Mouse (Mus musculus): ENCODE data around the gene Slc41a2. TPM values are rescaled to one million over a fixed set of nuclear protein-coding genes. Genes with fewer than 3 reads are reported as not detected.

Slc41a2 gene
- polyA plus RNA-seq, 1 experiment from 2014 or later = not detected

- Histone ChIP-seq H3K9ac (ENCODE audit: low read depth, low read length) (no peak overlapping the region), H3K4me1 (ENCODE audit: control insufficient read depth, low read depth, low read length) (no peaks in the 10 kb centered on the region), H3K27me3 (ENCODE audit: control insufficient read depth, insufficient read depth, low read depth, low read length) (no peaks in the 10 kb centered on the region), H3K4me3 (ENCODE audit: low read depth, low read length) (no peak overlapping the region), H3K9me3 (replicated peaks; ENCODE audit: control insufficient read depth, low read length) (no peaks in the 10 kb centered on the region), H3K27ac (ENCODE audit: low read length) (no peak overlapping the region), H3K36me3 (ENCODE audit: control insufficient read depth, insufficient read depth) (no peaks in the 10 kb centered on the region), H3K4me2 (ENCODE audit: low read depth, low read length) (no peak overlapping the region)
- no peak for ATAC-seq (ENCODE audit: low read depth)
- WGBS (ENCODE audit: insufficient replicate concordance) = 68% methylated on average over 4 of the region's 4 CpGs
Observed at GRCm38 (mm10) chr10:83284916-83285315, 52.8 kb downstream of the Slc41a2 start.

- Histone ChIP-seq H3K4me1 (ENCODE audit: control insufficient read depth, low read depth, low read length) (no peaks in the 10 kb centered on the region), H3K27ac (ENCODE audit: low read length) (no peak overlapping the region), H3K27me3 (ENCODE audit: control insufficient read depth, insufficient read depth, low read depth, low read length) (no peaks in the 10 kb centered on the region), H3K9me3 (replicated peaks; ENCODE audit: control insufficient read depth, low read length) (no peaks in the 10 kb centered on the region), H3K4me3 (ENCODE audit: low read depth, low read length) (no peak overlapping the region), H3K9ac (ENCODE audit: low read depth, low read length) (no peak overlapping the region), H3K36me3 (ENCODE audit: control insufficient read depth, insufficient read depth) (no peaks in the 10 kb centered on the region), H3K4me2 (ENCODE audit: low read depth, low read length) (no peak overlapping the region)
- 71% methylated on average over 13 of the region's 13 CpGs for WGBS (ENCODE audit: insufficient replicate concordance)
- no peak for ATAC-seq (ENCODE audit: low read depth)
Observed at GRCm38 (mm10) chr10:83266731-83267130, 71.0 kb downstream of the Slc41a2 start.

- no peaks in the 10 kb centered on the region for H3K4me1 ChIP-seq (ENCODE audit: control insufficient read depth, low read depth, low read length)
- no peak for ATAC-seq (ENCODE audit: low read depth)
- no peak overlapping the region for H3K27ac ChIP-seq (ENCODE audit: low read length)
- no peak overlapping the region for H3K4me2 ChIP-seq (ENCODE audit: low read depth, low read length)
- H3K9me3 ChIP-seq (replicated peaks; ENCODE audit: control insufficient read depth, low read length) = no peaks in the 10 kb centered on the region
- H3K9ac ChIP-seq (ENCODE audit: low read depth, low read length) = no peak overlapping the region
- no peaks in the 10 kb centered on the region for H3K36me3 ChIP-seq (ENCODE audit: control insufficient read depth, insufficient read depth)
- 70% methylated on average over 5 of the region's 5 CpGs for WGBS (ENCODE audit: insufficient replicate concordance)
- no peaks in the 10 kb centered on the region for H3K27me3 ChIP-seq (ENCODE audit: control insufficient read depth, insufficient read depth, low read depth, low read length)
- H3K4me3 ChIP-seq (ENCODE audit: low read depth, low read length) = no peak overlapping the region
Observed at GRCm38 (mm10) chr10:83266241-83266640, 71.4 kb downstream of the Slc41a2 start.

GRCm38 (mm10) chr10:83264680-83265079 is 73.0 kb downstream of the Slc41a2 start:
- no peaks in the 10 kb centered on the region for H3K4me1 ChIP-seq (ENCODE audit: control insufficient read depth, low read depth, low read length)
- no peak overlapping the region for H3K9ac ChIP-seq (ENCODE audit: low read depth, low read length)
- no peak overlapping the region for H3K27ac ChIP-seq (ENCODE audit: low read length)
- H3K9me3 ChIP-seq (replicated peaks; ENCODE audit: control insufficient read depth, low read length) = no peaks in the 10 kb centered on the region
- H3K27me3 ChIP-seq (ENCODE audit: control insufficient read depth, insufficient read depth, low read depth, low read length) = no peaks in the 10 kb centered on the region
- no peak for ATAC-seq (ENCODE audit: low read depth)
- H3K4me2 ChIP-seq (ENCODE audit: low read depth, low read length) = no peak overlapping the region
- 39% methylated on average over 8 of the region's 8 CpGs for WGBS (ENCODE audit: insufficient replicate concordance)
- H3K4me3 ChIP-seq (ENCODE audit: low read depth, low read length) = no peak overlapping the region
- H3K36me3 ChIP-seq (ENCODE audit: control insufficient read depth, insufficient read depth) = no peaks in the 10 kb centered on the region

- H3K4me2 ChIP-seq (ENCODE audit: low read depth, low read length) = no peak overlapping the region
- no peaks in the 10 kb centered on the region for H3K9me3 ChIP-seq (replicated peaks; ENCODE audit: control insufficient read depth, low read length)
- no peak for ATAC-seq (ENCODE audit: low read depth)
- WGBS (ENCODE audit: insufficient replicate concordance) = 44% methylated on average over 2 of the region's 2 CpGs
- no peak overlapping the region for H3K9ac ChIP-seq (ENCODE audit: low read depth, low read length)
- H3K4me1 ChIP-seq (ENCODE audit: control insufficient read depth, low read depth, low read length) = no peaks in the 10 kb centered on the region
- no peaks in the 10 kb centered on the region for H3K27me3 ChIP-seq (ENCODE audit: control insufficient read depth, insufficient read depth, low read depth, low read length)
- no peak overlapping the region for H3K27ac ChIP-seq (ENCODE audit: low read length)
- H3K36me3 ChIP-seq (ENCODE audit: control insufficient read depth, insufficient read depth) = no peaks in the 10 kb centered on the region
- H3K4me3 ChIP-seq (ENCODE audit: low read depth, low read length) = no peak overlapping the region
Observed at GRCm38 (mm10) chr10:83264056-83264455, 73.6 kb downstream of the Slc41a2 start.

- Histone ChIP-seq H3K36me3 (ENCODE audit: control insufficient read depth, insufficient read depth) (no peaks in the 10 kb centered on the region), H3K4me2 (ENCODE audit: low read depth, low read length) (no peak overlapping the region), H3K4me3 (ENCODE audit: low read depth, low read length) (no peak overlapping the region), H3K27ac (ENCODE audit: low read length) (no peak overlapping the region), H3K9me3 (replicated peaks; ENCODE audit: control insufficient read depth, low read length) (no peaks in the 10 kb centered on the region), H3K9ac (ENCODE audit: low read depth, low read length) (no peak overlapping the region), H3K27me3 (ENCODE audit: control insufficient read depth, insufficient read depth, low read depth, low read length) (no peaks in the 10 kb centered on the region), H3K4me1 (ENCODE audit: control insufficient read depth, low read depth, low read length) (no peaks in the 10 kb centered on the region)
- ATAC-seq (ENCODE audit: low read depth) = no peak
- 49% methylated on average over 4 of the region's 4 CpGs for WGBS (ENCODE audit: insufficient replicate concordance)
Observed at GRCm38 (mm10) chr10:83261264-83261663, 76.4 kb downstream of the Slc41a2 start.

- Histone ChIP-seq H3K27me3 (ENCODE audit: control insufficient read depth, insufficient read depth, low read depth, low read length) (no peaks in the 10 kb centered on the region), H3K9ac (ENCODE audit: low read depth, low read length) (no peak overlapping the region), H3K36me3 (ENCODE audit: control insufficient read depth, insufficient read depth) (no peaks in the 10 kb centered on the region), H3K4me2 (ENCODE audit: low read depth, low read length) (no peak overlapping the region), H3K9me3 (replicated peaks; ENCODE audit: control insufficient read depth, low read length) (no peaks in the 10 kb centered on the region), H3K27ac (ENCODE audit: low read length) (no peak overlapping the region), H3K4me1 (ENCODE audit: control insufficient read depth, low read depth, low read length) (no peaks in the 10 kb centered on the region), H3K4me3 (ENCODE audit: low read depth, low read length) (no peak overlapping the region)
- WGBS (ENCODE audit: insufficient replicate concordance) = 49% methylated on average over 8 of the region's 8 CpGs
- ATAC-seq (ENCODE audit: low read depth) = no peak
Observed at GRCm38 (mm10) chr10:83251377-83251776, 86.3 kb downstream of the Slc41a2 start.

- no peak overlapping the region for H3K9ac ChIP-seq (ENCODE audit: low read depth, low read length)
- 67% methylated on average over 7 of the region's 7 CpGs for WGBS (ENCODE audit: insufficient replicate concordance)
- no peak overlapping the region for H3K4me2 ChIP-seq (ENCODE audit: low read depth, low read length)
- H3K27me3 ChIP-seq (ENCODE audit: control insufficient read depth, insufficient read depth, low read depth, low read length) = no peaks in the 10 kb centered on the region
- no peaks in the 10 kb centered on the region for H3K36me3 ChIP-seq (ENCODE audit: control insufficient read depth, insufficient read depth)
- H3K4me1 ChIP-seq (ENCODE audit: control insufficient read depth, low read depth, low read length) = no peaks in the 10 kb centered on the region
- no peak for ATAC-seq (ENCODE audit: low read depth)
- H3K9me3 ChIP-seq (replicated peaks; ENCODE audit: control insufficient read depth, low read length) = no peaks in the 10 kb centered on the region
- H3K27ac ChIP-seq (ENCODE audit: low read length) = no peak overlapping the region
- no peak overlapping the region for H3K4me3 ChIP-seq (ENCODE audit: low read depth, low read length)
Observed at GRCm38 (mm10) chr10:83248036-83248435, 89.6 kb downstream of the Slc41a2 start.

GRCm38 (mm10) chr10:83245720-83246119 is 92.0 kb downstream of the Slc41a2 start:
- WGBS (ENCODE audit: insufficient replicate concordance) = 73% methylated on average over 7 of the region's 7 CpGs
- no peak overlapping the region for H3K9ac ChIP-seq (ENCODE audit: low read depth, low read length)
- H3K4me2 ChIP-seq (ENCODE audit: low read depth, low read length) = no peak overlapping the region
- H3K4me3 ChIP-seq (ENCODE audit: low read depth, low read length) = no peak overlapping the region
- H3K9me3 ChIP-seq (replicated peaks; ENCODE audit: control insufficient read depth, low read length) = no peaks in the 10 kb centered on the region
- no peaks in the 10 kb centered on the region for H3K4me1 ChIP-seq (ENCODE audit: control insufficient read depth, low read depth, low read length)
- no peak for ATAC-seq (ENCODE audit: low read depth)
- H3K36me3 ChIP-seq (ENCODE audit: control insufficient read depth, insufficient read depth) = no peaks in the 10 kb centered on the region
- H3K27ac ChIP-seq (ENCODE audit: low read length) = no peak overlapping the region
- no peaks in the 10 kb centered on the region for H3K27me3 ChIP-seq (ENCODE audit: control insufficient read depth, insufficient read depth, low read depth, low read length)

All from liver, embryonic 16.5 days (tissue).